Mouse (Mus musculus): Measurements from ENCODE around the gene Cxcr1. TPM values are rescaled to one million over a fixed set of nuclear protein-coding genes. Genes with fewer than 3 reads are reported as not detected.
"Not testable (repeated sequence)": the region's sequence is repeated elsewhere in the genome, so short reads cannot be mapped to it uniquely, and the experiment has no call there.

Gene Cxcr1
- polyA plus RNA-seq, 1 experiment from 2014 or later: not detected

DNA sequence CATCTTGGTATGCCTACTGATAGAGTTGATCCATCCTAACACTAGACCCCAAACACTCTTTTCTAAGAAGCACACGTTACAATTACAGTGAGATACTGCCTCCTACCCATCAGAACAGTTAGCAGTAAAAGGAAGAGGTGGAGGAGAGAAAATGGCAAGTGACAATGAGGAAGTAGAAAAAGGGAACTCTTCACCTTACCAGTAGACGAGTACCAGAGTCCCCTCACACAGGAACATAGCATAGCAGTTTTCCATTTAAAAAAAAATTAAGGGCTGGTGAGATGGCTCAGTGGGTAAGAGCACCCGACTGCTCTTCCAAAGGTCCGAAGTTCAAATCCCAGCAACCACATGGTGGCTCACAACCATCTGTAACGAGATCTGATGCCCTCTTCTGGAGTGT lies 34.8 kb downstream of the Cxcr1 start:
- not testable (repeated sequence) for H3K27me3 ChIP-seq (replicated peaks); H3K36me3 ChIP-seq; H3K4me3 ChIP-seq; H3K27ac ChIP-seq (ENCODE audit: poor library complexity, severe bottlenecking); H3K9me3 ChIP-seq (replicated peaks); H3K9ac ChIP-seq; ATAC-seq (ENCODE audit: insufficient number of reproducible peaks, low FRiP score); H3K4me2 ChIP-seq
- 82% methylated on average over 5 of the region's 5 CpGs for WGBS
- peaks cover 19% of the 10 kb centered on the region for H3K4me1 ChIP-seq (replicated peaks)

DNA sequence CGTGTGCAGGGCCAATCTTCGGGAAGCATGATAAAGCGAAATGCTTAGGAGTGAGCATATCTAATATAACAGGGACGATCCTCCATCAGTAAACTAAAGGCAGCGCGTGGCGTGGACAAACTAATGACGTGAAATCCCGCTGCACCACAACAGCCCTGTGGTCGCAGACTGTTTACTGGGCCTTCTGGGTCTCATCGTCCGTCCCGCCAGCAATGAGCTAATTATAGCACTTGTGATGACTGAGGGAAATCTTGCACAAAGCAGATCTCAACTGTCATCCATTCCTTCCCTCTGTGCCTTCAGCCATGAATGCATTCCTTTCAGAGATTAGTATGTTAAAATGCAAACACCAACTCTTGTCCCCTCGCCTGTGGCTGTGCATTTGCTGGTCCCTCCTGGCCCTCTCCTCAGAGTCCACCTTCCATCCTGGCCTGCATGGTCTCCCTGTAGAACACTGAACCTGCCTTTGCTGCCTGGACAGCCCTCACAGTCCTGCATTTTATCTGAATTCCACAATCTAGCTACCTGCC lies 38.0 kb downstream of the Cxcr1 start:
- H3K4me3 ChIP-seq: no peak overlapping the region
- H3K9ac ChIP-seq: no peak overlapping the region; the same call in 1 of the 2 replicates
- ATAC-seq (ENCODE audit: insufficient number of reproducible peaks, low FRiP score): 0 out of 2 replicates have a peak, but pooled peaks have one; percentile 25
- H3K27me3 ChIP-seq (replicated peaks): no peaks in the 10 kb centered on the region
- peaks cover 23% of the 10 kb centered on the region for H3K4me1 ChIP-seq (replicated peaks)
- no peaks in the 10 kb centered on the region for H3K36me3 ChIP-seq
- WGBS: 42% methylated on average over 14 of the region's 14 CpGs
- H3K9me3 ChIP-seq (replicated peaks): no peaks in the 10 kb centered on the region
- peak overlapping the region; percentile 84 for H3K27ac ChIP-seq (ENCODE audit: poor library complexity, severe bottlenecking)
- peak overlapping the region; percentile 30 for H3K4me2 ChIP-seq

GRCm38 (mm10) chr1:74155435-74156012 lies 38.9 kb downstream of the Cxcr1 start:
- no peak overlapping the region for H3K4me3 ChIP-seq

DNA sequence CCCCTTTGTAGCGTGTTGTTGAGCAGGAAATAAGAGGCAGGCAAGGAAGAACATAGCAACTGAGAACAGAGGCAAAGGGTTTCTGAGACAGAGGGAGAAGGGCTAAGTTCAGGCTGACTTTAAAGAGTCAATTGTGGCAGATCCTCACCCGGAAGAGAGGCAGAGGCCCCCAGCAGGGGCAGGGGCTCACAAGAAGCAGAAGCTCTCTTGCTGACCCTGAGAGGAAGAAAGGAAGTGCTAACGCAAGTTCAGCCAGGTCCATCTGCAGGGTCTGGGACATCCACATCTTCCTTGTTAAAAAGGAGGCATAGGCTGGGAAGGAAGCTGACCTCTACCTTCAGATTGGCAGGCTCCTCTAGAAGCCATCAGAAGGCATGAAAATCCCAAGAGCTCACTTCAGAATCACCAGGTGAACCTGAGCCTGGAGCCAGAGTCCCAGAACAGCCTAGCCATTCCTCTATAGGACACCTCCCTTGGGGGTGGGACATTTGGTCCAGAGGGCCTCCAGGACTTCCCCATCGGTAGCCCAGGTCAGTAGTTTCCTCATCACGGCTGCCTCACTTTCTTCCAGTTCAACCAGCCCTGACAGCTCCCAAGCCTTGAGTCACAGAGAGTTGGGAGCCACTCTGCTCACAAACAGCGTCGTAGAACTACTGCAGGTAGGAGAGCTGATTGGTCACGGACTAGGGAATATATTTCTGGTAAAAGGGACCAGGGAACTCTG lies 40.8 kb downstream of the Cxcr1 start, which contains the start of gene Cxcr2:
Gene Cxcr2 (plus strand): TSS at position 529 of the 724 bp plus-strand sequence.
- no peaks in the 10 kb centered on the region for H3K9me3 ChIP-seq (replicated peaks)
- H3K27me3 ChIP-seq (replicated peaks): no peaks in the 10 kb centered on the region
- H3K4me2 ChIP-seq: no peak within 1 kb of the TSS
- H3K9ac ChIP-seq: no peak within 1 kb of the TSS
- ATAC-seq (ENCODE audit: insufficient number of reproducible peaks, low FRiP score): no peak
- WGBS: 64% methylated on average over 8 of the region's 8 CpGs
- H3K4me1 ChIP-seq (replicated peaks): peaks cover 40% of the 10 kb centered on the region
- H3K27ac ChIP-seq (ENCODE audit: poor library complexity, severe bottlenecking): no peak within 1 kb of the TSS
- H3K36me3 ChIP-seq: no peaks in the 10 kb centered on the region
- H3K4me3 ChIP-seq: no peak within 1 kb of the TSS

More at GRCm38 (mm10) chr1:74155435-74156012, 38.9 kb downstream of the Cxcr1 start:
- WGBS: 88% methylated on average over 6 of the region's 6 CpGs
- no peak for ATAC-seq (ENCODE audit: insufficient number of reproducible peaks, low FRiP score)
- Histone ChIP-seq H3K4me2 (no peak overlapping the region), H3K9ac (no peak overlapping the region), H3K36me3 (no peaks in the 10 kb centered on the region), H3K9me3 (replicated peaks) (no peaks in the 10 kb centered on the region), H3K27me3 (replicated peaks) (no peaks in the 10 kb centered on the region), H3K4me1 (replicated peaks) (peaks cover 32% of the 10 kb centered on the region), H3K27ac (ENCODE audit: poor library complexity, severe bottlenecking) (peak overlapping the region; percentile 84; the same call in 1 of the 2 replicates)

GRCm38 (mm10) chr1:74151091-74151490 lies 43.3 kb downstream of the Cxcr1 start:
- H3K4me1 ChIP-seq (replicated peaks): peaks cover 45% of the 10 kb centered on the region
- ATAC-seq (ENCODE audit: insufficient number of reproducible peaks, low FRiP score): no peak
- H3K27me3 ChIP-seq (replicated peaks): no peaks in the 10 kb centered on the region
- H3K4me2 ChIP-seq: no peak overlapping the region
- H3K36me3 ChIP-seq: no peaks in the 10 kb centered on the region
- H3K27ac ChIP-seq (ENCODE audit: poor library complexity, severe bottlenecking): no peak overlapping the region
- WGBS: 48% methylated on average over 3 of the region's 3 CpGs
- no peaks in the 10 kb centered on the region for H3K9me3 ChIP-seq (replicated peaks)
- H3K9ac ChIP-seq: no peak overlapping the region
- H3K4me3 ChIP-seq: no peak overlapping the region

DNA sequence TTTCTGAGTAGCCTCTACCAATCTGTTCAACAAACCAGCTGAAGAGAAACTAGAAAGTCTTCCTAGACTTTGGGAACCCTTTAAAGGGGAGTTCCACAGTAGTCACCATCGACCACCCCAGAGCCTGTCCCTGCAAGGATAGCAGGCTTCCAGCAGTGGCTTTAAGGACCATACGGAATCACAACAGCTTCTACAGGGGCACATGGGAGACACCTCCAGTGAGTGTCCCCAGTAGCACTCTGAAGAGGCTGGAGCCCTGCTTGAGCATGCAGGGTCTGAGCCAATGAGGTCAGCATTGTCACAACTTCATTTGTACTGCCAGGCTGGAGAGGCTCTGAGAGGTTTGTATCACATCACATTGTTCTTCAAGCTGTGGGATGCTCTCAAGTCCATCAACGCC lies 44.3 kb downstream of the Cxcr1 start:
- 68% methylated on average over 3 of the region's 3 CpGs for WGBS
- no peaks in the 10 kb centered on the region for H3K27me3 ChIP-seq (replicated peaks)
- no peak overlapping the region for H3K27ac ChIP-seq (ENCODE audit: poor library complexity, severe bottlenecking)
- no peak for ATAC-seq (ENCODE audit: insufficient number of reproducible peaks, low FRiP score)
- H3K4me2 ChIP-seq: no peak overlapping the region
- no peaks in the 10 kb centered on the region for H3K9me3 ChIP-seq (replicated peaks)
- H3K4me1 ChIP-seq (replicated peaks): peaks cover 42% of the 10 kb centered on the region
- no peaks in the 10 kb centered on the region for H3K36me3 ChIP-seq
- no peak overlapping the region for H3K9ac ChIP-seq
- H3K4me3 ChIP-seq: no peak overlapping the region

- Histone ChIP-seq H3K4me2 (no peak overlapping the region), H3K4me3 (no peak overlapping the region), H3K9me3 (replicated peaks) (no peaks in the 10 kb centered on the region), H3K9ac (no peak overlapping the region), H3K4me1 (replicated peaks) (peaks cover 42% of the 10 kb centered on the region), H3K27me3 (replicated peaks) (no peaks in the 10 kb centered on the region), H3K27ac (ENCODE audit: poor library complexity, severe bottlenecking) (no peak overlapping the region), H3K36me3 (no peaks in the 10 kb centered on the region)
- ATAC-seq (ENCODE audit: insufficient number of reproducible peaks, low FRiP score): no peak
- WGBS: 71% methylated on average over 6 of the region's 6 CpGs
Measured at GRCm38 (mm10) chr1:74149106-74149885, 45.1 kb downstream of the Cxcr1 start.

MicroRNA genes within 50 kb of the gene (microRNA counts, 519-probe panel; counts per million panel counts)
- microRNA mmu-miR-1928: not detected

Small RNA genes within 50 kb of the gene (microRNA-seq; reads per million reads assigned to microRNA genes)
- not detected for gene Mir1928

Other genes starting within 250 kb of the Cxcr1 start
- 111 and 115 TPM in 2 replicates for gene Tns1, start 70.2 kb downstream of the Cxcr1 start, polyA plus RNA-seq (2016; fragmentation: Nextera tagmentation; extraction: Ambion mirVana)
- 0.28 and 0.36 TPM in 2 replicates for gene Rufy4, start 69.1 kb downstream of the Cxcr1 start, polyA plus RNA-seq (2016; fragmentation: Nextera tagmentation; extraction: Ambion mirVana)
- gene Cxcr2, start 40.6 kb downstream of the Cxcr1 start, polyA plus RNA-seq (2016; fragmentation: Nextera tagmentation; extraction: Ambion mirVana): 0.08 and 0.11 TPM in 2 replicates
- 478 and 484 TPM in 2 replicates for gene Arpc2, start 41.5 kb upstream of the Cxcr1 start, polyA plus RNA-seq (2016; fragmentation: Nextera tagmentation; extraction: Ambion mirVana)
- 0.37 and 0.41 TPM in 2 replicates for gene Gpbar1, start 83.9 kb upstream of the Cxcr1 start, polyA plus RNA-seq (2016; fragmentation: Nextera tagmentation; extraction: Ambion mirVana)
- gene Aamp, start 90.1 kb upstream of the Cxcr1 start, polyA plus RNA-seq (2016; fragmentation: Nextera tagmentation; extraction: Ambion mirVana): 169 and 171 TPM in 2 replicates
- 215 and 216 TPM in 2 replicates for gene Pnkd, start 90.3 kb upstream of the Cxcr1 start, polyA plus RNA-seq (2016; fragmentation: Nextera tagmentation; extraction: Ambion mirVana)
- 41.1 and 42.9 TPM in 2 replicates for gene Tmbim1, start 111.0 kb upstream of the Cxcr1 start, polyA plus RNA-seq (2016; fragmentation: Nextera tagmentation; extraction: Ambion mirVana)
- gene Catip, start 167.5 kb upstream of the Cxcr1 start, polyA plus RNA-seq (2016; fragmentation: Nextera tagmentation; extraction: Ambion mirVana): 0.46 TPM in 2 replicates
- gene Slc11a1, start 180.6 kb upstream of the Cxcr1 start, polyA plus RNA-seq (2016; fragmentation: Nextera tagmentation; extraction: Ambion mirVana): 1.3 and 1.5 TPM in 2 replicates
- 54.5 and 55.9 TPM in 2 replicates for gene Ctdsp1, start 196.9 kb upstream of the Cxcr1 start, polyA plus RNA-seq (2016; fragmentation: Nextera tagmentation; extraction: Ambion mirVana)
- gene Vil1, start 214.7 kb upstream of the Cxcr1 start, polyA plus RNA-seq (2016; fragmentation: Nextera tagmentation; extraction: Ambion mirVana): 0.27 and 0.28 TPM in 2 replicates

Data from heart, embryonic 12.5 days (tissue).